Mouse (Mus musculus) E14TG2a.4 (cell line): Measurements from ENCODE around the gene Lenep.

Experiments
- H3K27me3 ChIP-seq: 2 replicates; pipeline ENCODE4 v1.6.1; 2014; ENCODE audit warnings: low read length, control low read depth; ENCODE audit not compliant: insufficient read depth
- H3K36me3 ChIP-seq: 2 replicates; pipeline ENCODE4 v1.6.1; 2014; ENCODE audit warnings: low read length, control low read depth; ENCODE audit not compliant: insufficient read depth
- H3K4me1 ChIP-seq: replicated peaks from 2 replicates; pipeline ENCODE4 v1.6.1; 2014; ENCODE audit warnings: low read depth, low read length, control low read depth
- H3K4me3 ChIP-seq: replicated peaks from 2 replicates; pipeline ENCODE4 v1.5.1; 2014; ENCODE audit warnings: mild to moderate bottlenecking, low read length
- H3K9me3 ChIP-seq: 2 replicates; pipeline ENCODE4 v1.6.1; 2014; ENCODE audit warnings: low read length, control low read depth
- CTCF ChIP-seq: conservative IDR thresholded peaks from 2 replicates; pipeline ENCODE4 v1.5.1; 2014; ENCODE audit warnings: low read length
- NANOG ChIP-seq: IDR thresholded peaks from 2 replicates; pipeline ENCODE4 v1.6.1; 2014; ENCODE audit warnings: borderline replicate concordance, low read length, mixed read lengths
- POU5F1 ChIP-seq: IDR thresholded peaks from 2 replicates; pipeline ENCODE4 v1.6.1; 2014; ENCODE audit warnings: low read length, borderline replicate concordance

Lenep gene

DNA sequence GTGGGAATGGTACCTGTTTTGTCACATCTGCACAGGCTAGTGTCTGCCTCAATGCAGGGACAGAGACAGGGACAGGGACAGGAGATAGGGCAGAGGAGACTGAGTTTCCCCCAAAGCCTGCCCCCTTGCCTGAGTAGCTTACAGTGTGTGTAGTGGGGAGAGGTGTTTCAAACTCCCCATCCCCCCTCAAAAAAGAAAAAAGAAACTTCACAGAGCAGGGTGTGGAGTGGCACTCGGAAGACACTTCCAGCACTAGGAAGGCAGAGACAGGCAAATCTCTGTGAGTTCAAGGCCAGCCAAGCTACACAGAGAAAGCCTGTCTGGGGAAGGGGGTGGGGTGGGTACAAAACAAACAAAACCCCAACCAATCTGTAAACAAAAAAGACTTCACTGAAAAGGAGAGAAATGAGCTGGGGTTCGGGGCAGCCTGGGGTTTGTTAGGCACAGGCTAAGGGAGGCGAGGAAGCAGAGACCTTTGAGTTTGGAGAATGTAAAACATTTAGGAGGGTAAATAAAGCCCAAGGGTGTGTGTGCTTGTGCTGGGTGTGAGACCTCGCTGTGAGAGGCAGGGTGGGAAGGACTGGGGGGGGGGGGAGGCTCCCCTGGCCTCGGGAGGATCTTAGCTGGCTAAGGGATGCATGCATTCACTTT, 28.9 kb downstream of the Lenep start:
- TF ChIP-seq CTCF: no peak
- TF ChIP-seq POU5F1: no peak
- TF ChIP-seq NANOG: no peak
- H3K4me1 ChIP-seq: peaks cover 56% of the 10 kb centered on the region
- H3K27me3 ChIP-seq: peaks cover 6% of the 10 kb centered on the region
- no peak overlapping the region for H3K4me3 ChIP-seq
- peaks cover 5% of the 10 kb centered on the region; the same call in 1 of the 2 replicates for H3K36me3 ChIP-seq
- no peaks in the 10 kb centered on the region for H3K9me3 ChIP-seq

DNA sequence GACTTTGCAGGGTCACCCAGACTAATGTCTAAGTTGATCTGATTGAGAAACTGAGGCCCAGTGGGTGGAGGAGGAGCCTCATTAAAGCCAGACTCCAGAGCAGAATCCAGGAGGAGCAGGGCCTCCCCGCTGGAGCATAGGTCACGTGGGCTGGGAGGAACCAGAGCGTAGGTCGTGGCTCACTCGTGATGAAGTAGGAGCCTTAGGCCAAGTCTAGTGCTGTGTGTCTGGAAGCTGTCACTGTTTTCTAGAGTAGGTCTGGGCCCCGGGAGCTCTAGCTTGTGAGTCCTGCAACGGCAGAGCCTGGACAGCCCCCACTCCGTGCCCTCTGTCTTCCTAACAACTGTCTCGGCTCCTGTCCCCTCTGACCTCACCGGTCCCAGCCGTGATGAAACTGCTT, 35.3 kb downstream of the Lenep start:
- H3K4me3 ChIP-seq: no peak overlapping the region
- H3K9me3 ChIP-seq: no peaks in the 10 kb centered on the region
- H3K27me3 ChIP-seq: peaks cover 59% of the 10 kb centered on the region
- TF ChIP-seq CTCF (no peak), NANOG (no peak), POU5F1 (no peak)
- H3K4me1 ChIP-seq: peaks cover 34% of the 10 kb centered on the region
- H3K36me3 ChIP-seq: no peaks in the 10 kb centered on the region

DNA sequence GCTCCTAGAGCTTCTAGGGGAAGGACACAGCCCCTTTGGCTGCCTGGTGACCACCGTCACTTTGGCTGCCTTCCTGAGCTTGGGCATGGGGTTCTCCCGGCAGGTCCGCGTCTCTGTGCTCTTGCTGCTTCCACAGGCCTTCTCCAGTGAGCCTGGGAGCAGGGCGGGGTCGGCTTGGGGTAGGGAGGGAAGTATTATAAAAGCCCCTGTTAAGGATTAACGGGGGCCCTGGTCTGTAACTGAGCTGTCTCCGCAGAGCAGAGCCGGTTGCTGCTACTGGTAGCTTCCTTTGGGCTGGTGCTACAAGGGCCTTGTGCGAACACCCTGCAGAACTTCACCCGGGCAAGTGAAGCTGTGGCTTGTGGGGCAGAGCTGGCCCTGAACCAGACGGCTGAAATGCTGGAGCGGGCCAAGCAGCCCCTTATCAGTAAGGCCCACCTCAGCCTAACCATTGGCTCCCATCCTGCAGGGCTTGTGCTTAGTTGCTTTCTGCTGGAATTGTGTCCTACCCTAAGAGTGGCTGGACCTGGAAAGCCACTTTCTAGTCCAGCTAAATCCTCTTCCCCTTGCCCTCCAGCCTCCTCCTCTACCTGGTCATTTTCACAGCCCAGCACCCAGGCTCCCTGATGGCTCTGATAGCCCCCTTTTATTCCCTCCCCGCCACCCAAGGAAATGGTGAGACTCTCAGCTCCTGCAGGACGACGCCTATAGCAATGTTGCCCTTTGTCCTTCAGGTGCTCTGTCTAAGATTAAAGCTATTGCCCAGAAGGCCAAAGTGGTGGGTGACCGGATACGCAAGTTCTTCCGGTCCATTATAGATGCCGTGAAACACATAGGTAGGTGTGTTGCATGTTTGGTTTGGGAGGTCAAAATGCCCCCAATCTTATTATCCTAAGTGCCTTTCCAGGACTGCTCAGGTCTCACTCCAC, 36.8 kb downstream of the Lenep start:
- peaks cover 66% of the 10 kb centered on the region for H3K27me3 ChIP-seq
- no peaks in the 10 kb centered on the region for H3K9me3 ChIP-seq
- peak overlapping the region; percentile 60 for H3K4me3 ChIP-seq
- no peak for TF ChIP-seq CTCF
- no peak for TF ChIP-seq POU5F1
- TF ChIP-seq NANOG: no peak
- H3K4me1 ChIP-seq: peaks cover 32% of the 10 kb centered on the region
- H3K36me3 ChIP-seq: no peaks in the 10 kb centered on the region

DNA sequence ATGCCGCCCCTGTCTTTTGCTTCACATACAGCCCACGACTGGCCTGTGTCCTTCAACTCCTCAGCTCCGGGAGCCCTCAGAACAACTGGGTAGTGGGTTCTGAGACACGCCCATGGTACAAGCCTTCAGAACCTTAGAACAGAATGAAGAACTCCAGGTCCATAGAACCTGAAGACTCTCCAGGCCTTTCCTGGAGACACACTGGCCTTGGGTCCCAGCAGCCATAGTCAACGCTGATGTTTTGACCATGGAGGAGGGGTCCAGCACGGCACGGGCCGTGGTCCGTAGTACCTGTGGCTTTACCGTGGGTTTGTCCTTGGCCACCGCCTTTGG, 37.5 kb downstream of the Lenep start, which contains the start of gene Dcst1:
Gene Dcst1 (minus strand): TSS at position 101 of the 333 bp plus-strand sequence.
- Histone ChIP-seq H3K36me3 (no peaks in the 10 kb centered on the region), H3K9me3 (no peaks in the 10 kb centered on the region), H3K4me1 (peaks cover 27% of the 10 kb centered on the region), H3K4me3 (peak within 1 kb of the TSS; percentile 60), H3K27me3 (peaks cover 63% of the 10 kb centered on the region)
- TF ChIP-seq NANOG (no peak), CTCF (no peak), POU5F1 (no peak)

DNA sequence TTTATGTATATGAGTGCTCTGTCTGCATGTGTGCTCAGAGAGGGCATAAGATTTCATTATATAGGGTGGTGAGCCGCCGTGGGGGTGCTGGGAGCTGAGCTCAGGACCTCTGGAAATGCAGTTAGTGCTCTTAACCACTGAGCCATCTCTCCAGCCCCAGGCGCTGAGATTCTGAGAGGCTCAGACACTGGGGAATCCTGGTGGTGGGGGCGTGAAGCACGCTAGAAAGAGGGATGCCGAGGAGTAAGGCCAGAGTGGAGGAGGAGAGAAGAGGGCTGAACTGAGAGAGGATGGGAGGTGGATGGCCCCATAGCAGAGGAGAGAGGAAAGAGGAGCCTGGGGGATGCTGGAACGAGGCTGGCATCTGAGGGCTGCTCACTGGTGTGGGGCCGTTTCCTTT, 38.0 kb downstream of the Lenep start:
- TF ChIP-seq POU5F1: no peak
- Histone ChIP-seq H3K4me3 (peak overlapping the region; percentile 60; the same call in 1 of the 2 replicates), H3K36me3 (no peaks in the 10 kb centered on the region), H3K27me3 (peaks cover 63% of the 10 kb centered on the region), H3K9me3 (no peaks in the 10 kb centered on the region), H3K4me1 (peaks cover 31% of the 10 kb centered on the region)

DNA sequence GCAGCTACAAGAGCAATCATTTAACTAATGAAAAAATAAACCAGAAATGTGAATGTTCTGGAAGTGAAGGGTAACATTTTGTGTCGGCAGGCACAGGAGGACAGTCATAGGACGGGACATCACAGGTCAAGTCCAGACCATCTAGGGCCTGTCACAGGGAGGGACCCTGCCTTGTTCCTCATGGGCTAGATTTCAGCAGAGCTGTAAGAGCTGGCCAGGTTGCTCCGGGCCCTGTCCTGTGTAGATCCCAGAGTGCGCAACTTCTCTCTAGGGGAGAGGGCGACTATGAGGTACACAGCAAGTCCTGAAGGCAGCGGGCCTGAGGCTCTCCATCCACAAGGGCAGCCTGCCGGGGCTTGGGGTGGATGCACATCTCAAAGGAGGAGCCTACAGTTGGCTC, 40.9 kb downstream of the Lenep start, which contains the start of gene Dcst2:
Gene Dcst2 (plus strand): TSS at position 301 of the 400 bp plus-strand sequence.
- no peaks in the 10 kb centered on the region for H3K9me3 ChIP-seq
- peaks cover 66% of the 10 kb centered on the region for H3K27me3 ChIP-seq
- H3K36me3 ChIP-seq: no peaks in the 10 kb centered on the region
- no peak for TF ChIP-seq NANOG
- TF ChIP-seq CTCF: no peak
- TF ChIP-seq POU5F1: no peak
- H3K4me1 ChIP-seq: peaks cover 26% of the 10 kb centered on the region
- no peak within 1 kb of the TSS for H3K4me3 ChIP-seq

DNA sequence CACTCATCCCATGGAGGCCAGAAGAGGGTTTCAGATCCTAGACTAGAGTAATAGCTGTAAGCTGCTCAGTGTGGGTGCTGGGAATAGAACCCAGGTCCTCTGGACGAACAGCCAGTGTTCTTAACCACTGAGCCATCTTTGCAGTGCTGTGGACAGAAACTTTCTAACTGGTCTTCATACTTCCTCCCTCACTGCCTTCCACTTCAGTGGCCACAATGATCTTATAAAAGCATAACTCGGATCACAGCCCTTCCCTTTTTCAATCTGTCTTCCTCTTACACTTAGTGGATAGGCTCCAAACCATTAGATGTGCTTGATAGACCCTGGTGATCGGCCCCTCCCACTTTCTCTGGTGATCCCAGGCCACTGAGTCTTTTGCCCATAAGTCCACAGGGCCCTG, 42.4 kb downstream of the Lenep start:
- Histone ChIP-seq H3K27me3 (peaks cover 66% of the 10 kb centered on the region), H3K9me3 (no peaks in the 10 kb centered on the region), H3K4me3 (no peak overlapping the region), H3K36me3 (no peaks in the 10 kb centered on the region), H3K4me1 (peaks cover 28% of the 10 kb centered on the region)
- TF ChIP-seq POU5F1 (no peak), CTCF (no peak), NANOG (no peak)

DNA sequence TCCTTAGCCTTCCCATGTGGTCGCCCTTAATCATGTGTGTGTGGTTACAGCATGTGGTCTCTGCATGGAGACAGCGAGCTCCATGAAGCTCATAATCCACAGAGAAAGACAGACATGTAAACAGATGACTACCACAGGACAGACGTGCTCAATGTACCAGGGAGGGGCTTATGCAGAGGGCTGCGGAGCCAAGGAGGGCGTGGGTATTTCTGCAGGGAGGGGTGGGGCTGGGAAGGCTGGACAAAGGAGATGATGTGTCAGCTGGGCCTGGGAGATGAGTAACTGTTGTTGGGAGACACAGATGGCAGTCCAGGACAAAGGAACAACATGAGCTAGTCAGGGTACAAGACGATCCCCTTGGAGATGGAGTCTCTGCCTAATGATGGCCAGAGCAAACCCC, 43.0 kb downstream of the Lenep start:
- peaks cover 61% of the 10 kb centered on the region for H3K27me3 ChIP-seq

More for the DNA sequence above, 43.0 kb downstream of the Lenep start:
- peaks cover 26% of the 10 kb centered on the region for H3K4me1 ChIP-seq
- no peak for TF ChIP-seq NANOG
- TF ChIP-seq POU5F1: no peak
- TF ChIP-seq CTCF: no peak
- H3K4me3 ChIP-seq: no peak overlapping the region
- no peaks in the 10 kb centered on the region for H3K9me3 ChIP-seq
- H3K36me3 ChIP-seq: no peaks in the 10 kb centered on the region
